Mouse (Mus musculus) liver, embryonic 14.5 days (tissue): ENCODE results near the gene Ubl3.

ENCODE experiments used
- CTCF ChIP-seq: IDR thresholded peaks from 2 replicates; pipeline ENCODE4 v1.5.1; 2016; ENCODE audit warnings: antibody characterized with exemption, low read depth, control low read depth
- EP300 ChIP-seq: IDR thresholded peaks from 2 replicates; pipeline ENCODE4 v1.6.1; 2016; ENCODE audit warnings: antibody characterized with exemption, low read depth

DNA sequence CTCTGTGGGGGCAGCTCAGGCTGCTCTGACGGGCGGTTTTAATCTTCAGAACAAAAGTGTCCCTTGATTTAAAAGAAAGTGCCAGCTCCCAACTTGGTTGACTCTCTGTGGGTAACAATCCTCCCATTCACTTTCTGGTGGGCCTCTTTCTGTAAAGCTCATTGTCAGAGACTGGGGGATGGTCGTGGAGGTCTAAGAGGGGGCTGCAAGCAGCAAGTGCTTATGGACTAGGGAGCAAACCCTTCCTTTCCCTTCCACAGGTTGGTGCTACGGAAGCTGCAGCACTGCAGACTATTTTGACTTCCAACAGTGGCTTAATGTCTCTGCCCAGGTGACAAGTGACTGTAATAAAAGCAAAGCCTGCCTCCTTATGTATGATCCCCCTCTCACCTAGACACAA, 41.0 kb upstream of the Ubl3 start:
- no peak for TF ChIP-seq CTCF
- no peak for TF ChIP-seq EP300
